Mouse (Mus musculus) lung, embryonic 15.5 days (tissue): ENCODE measurements around the gene Shc3. TPM values are rescaled to one million over a fixed set of nuclear protein-coding genes. Genes with fewer than 3 reads are reported as not detected.
A peak's percentile ranks its signal among the peaks of the same experiment; 100 is the strongest.

Experiments
- ATAC-seq: fragments of 200-750 bp; cut with Nextera tagmentation; 2 replicates; pipeline ENCODE4 v1.8.0; 2017; ENCODE audit warnings: moderate number of reproducible peaks, borderline replicate concordance; ENCODE audit not compliant: low FRiP score, low TSS enrichment; ENCODE audit errors: extremely low read depth
- H3K27ac ChIP-seq: fragments of 300-500 bp; sonication (generic); 2 replicates; pipeline ENCODE4 v1.5.1; 2015; ENCODE audit warnings: moderate library complexity, mild to moderate bottlenecking, inconsistent platforms
- H3K27me3 ChIP-seq: fragments of 300-500 bp; sonication (generic); 2 replicates; pipeline ENCODE4 v1.6.1; 2015; ENCODE audit warnings: inconsistent platforms
- H3K36me3 ChIP-seq: fragments of 300-500 bp; sonication (generic); 2 replicates; pipeline ENCODE4 v1.6.1; 2015; ENCODE audit warnings: inconsistent platforms
- H3K4me1 ChIP-seq: fragments of 300-500 bp; sonication (generic); 2 replicates; pipeline ENCODE4 v1.6.1; 2015; ENCODE audit warnings: inconsistent platforms
- H3K4me2 ChIP-seq: fragments of 300-500 bp; sonication (generic); 2 replicates; pipeline ENCODE4 v1.6.1; 2015; ENCODE audit warnings: inconsistent platforms, mild to moderate bottlenecking, moderate library complexity
- H3K4me3 ChIP-seq: fragments of 300-500 bp; sonication (generic); 2 replicates; pipeline ENCODE4 v1.5.1; 2015; ENCODE audit warnings: mild to moderate bottlenecking, inconsistent platforms
- H3K9ac ChIP-seq: fragments of 300-500 bp; sonication (generic); 2 replicates; pipeline ENCODE4 v1.6.1; 2015; ENCODE audit warnings: inconsistent platforms
- H3K9me3 ChIP-seq: fragments of 300-500 bp; sonication (generic); 2 replicates; pipeline ENCODE4 v1.6.1; 2016; ENCODE audit warnings: inconsistent platforms
- WGBS: fragments of 180-500 bp; shearing (Covaris S2); methylation state at CpG from one replicate; pipeline ENCODE4 v1.1.7; 2015; 5-methylcytosine and 5-hydroxymethylcytosine counted together
- polyA plus RNA-seq: library from polyadenylated mRNA; unstranded; fragments of >200 nt; fragmentation: Nextera tagmentation; extraction: Ambion mirVana; gene quantifications from 2 replicates; pipeline ENCODE4 v1.2.1, GENCODE M21; 2015

Gene Shc3
- polyA plus RNA-seq, 1 experiment from 2014 or later: 0.25 TPM

DNA sequence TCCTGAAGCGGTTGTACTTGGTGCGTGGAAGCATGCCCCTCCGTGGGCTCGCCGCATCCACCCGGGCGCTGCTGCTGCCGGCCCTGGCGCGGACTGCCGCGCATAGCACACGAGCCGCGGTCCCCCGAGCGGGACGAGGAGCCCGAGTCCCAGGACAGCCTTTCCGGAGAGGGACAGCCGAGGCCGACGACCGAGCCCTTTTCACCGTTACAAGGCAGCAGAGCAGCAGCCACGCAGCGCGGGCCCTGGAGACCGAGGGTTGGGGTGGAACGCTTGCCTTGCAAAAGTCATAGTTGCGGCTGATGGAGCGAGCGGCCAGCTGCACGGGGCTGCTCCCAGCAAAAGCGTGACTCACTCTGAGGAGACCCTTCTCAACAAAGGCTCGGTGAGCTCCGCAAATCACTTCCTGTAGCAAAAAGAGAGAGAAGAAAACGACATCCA lies 1.8 kb downstream of the Shc3 start:
- peak overlapping the region; percentile 33 for H3K4me3 ChIP-seq
- peak overlapping the region; percentile 5; the same call in 1 of the 2 replicates for H3K9ac ChIP-seq
- H3K4me1 ChIP-seq: peaks cover 30% of the 10 kb centered on the region
- WGBS: under 1% methylated on average over 38 of the region's 38 CpGs
- no peaks in the 10 kb centered on the region for H3K9me3 ChIP-seq
- H3K27ac ChIP-seq: no peak overlapping the region
- no peaks in the 10 kb centered on the region for H3K36me3 ChIP-seq
- H3K27me3 ChIP-seq: peaks cover 76% of the 10 kb centered on the region
- no peak for ATAC-seq
- peak overlapping the region; percentile 75 for H3K4me2 ChIP-seq

DNA sequence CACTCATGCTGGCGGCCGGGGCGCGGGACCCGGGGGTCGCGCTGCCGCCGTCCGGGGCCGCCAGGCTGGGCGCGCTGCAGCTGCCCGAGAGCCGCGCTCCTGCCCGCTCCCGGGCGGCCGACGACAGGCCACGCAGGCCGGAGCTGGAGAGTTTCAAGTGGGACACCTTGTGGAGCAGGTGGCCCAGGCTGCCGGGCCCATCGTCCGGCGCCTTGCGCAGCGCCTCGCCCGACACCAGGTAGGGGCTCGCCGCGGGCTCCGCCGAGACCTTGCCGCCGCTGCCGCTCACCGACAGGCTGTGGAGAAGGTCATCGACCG lies 2.2 kb downstream of the Shc3 start:
- peak overlapping the region; percentile 5; the same call in 1 of the 2 replicates for H3K9ac ChIP-seq
- no peaks in the 10 kb centered on the region for H3K9me3 ChIP-seq
- H3K27ac ChIP-seq: no peak overlapping the region
- peaks cover 76% of the 10 kb centered on the region for H3K27me3 ChIP-seq
- H3K4me2 ChIP-seq: peak overlapping the region; percentile 75
- ATAC-seq: no peak
- WGBS: under 1% methylated on average over 38 of the region's 42 CpGs
- peak overlapping the region; percentile 33 for H3K4me3 ChIP-seq
- H3K36me3 ChIP-seq: no peaks in the 10 kb centered on the region
- peaks cover 30% of the 10 kb centered on the region for H3K4me1 ChIP-seq

DNA sequence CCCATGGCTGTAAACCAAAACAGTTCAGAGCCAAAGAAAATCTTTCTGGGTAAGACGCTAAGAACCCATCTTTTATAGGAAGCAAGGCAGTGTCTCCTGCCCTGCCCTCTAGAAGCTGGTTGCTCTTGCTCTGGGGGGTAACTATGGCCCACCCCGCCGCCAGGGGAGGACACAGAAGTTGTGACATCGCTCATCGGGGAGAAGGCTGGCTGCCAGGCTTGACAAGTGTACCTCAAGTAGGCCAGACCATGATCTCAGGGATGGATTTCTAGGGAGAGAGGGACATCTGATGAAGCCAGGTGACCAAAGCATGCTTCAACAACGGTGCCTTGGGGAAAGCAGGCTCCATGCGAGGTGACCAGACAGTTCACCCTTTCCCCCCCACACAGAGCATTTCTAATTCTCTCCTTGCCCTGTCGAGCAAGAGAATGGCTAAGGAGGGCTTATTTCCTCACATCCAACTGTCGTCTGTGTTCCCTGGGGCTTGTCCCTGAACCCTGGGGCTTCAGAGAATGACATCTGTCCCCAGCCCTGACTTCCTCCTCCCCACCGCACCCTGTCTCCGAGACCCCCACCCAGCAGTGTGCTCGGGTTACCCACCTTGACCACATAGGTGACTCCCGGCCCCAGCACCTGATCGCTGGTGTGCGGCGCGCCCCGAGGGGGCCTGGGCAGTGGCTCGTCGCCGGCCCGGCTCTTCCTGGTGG lies 2.7 kb downstream of the Shc3 start:
- no peak; the same call in 1 of the 2 replicates for ATAC-seq
- WGBS: 9% methylated on average over 22 of the region's 22 CpGs

GRCm38 (mm10) chr13:51564741-51565140 lies 4.5 kb downstream of the Shc3 start:
- Histone ChIP-seq H3K9ac (no peak overlapping the region), H3K27me3 (peaks cover 59% of the 10 kb centered on the region)
- 66% methylated on average over 6 of the region's 6 CpGs for WGBS

More for the DNA sequence above, 2.7 kb downstream of the Shc3 start:
- Histone ChIP-seq H3K36me3 (no peaks in the 10 kb centered on the region), H3K27ac (no peak overlapping the region), H3K4me2 (peak overlapping the region; percentile 75), H3K4me1 (peaks cover 30% of the 10 kb centered on the region), H3K4me3 (peak overlapping the region; percentile 33), H3K9me3 (no peaks in the 10 kb centered on the region), H3K9ac (peak overlapping the region; percentile 5; the same call in 1 of the 2 replicates), H3K27me3 (peaks cover 76% of the 10 kb centered on the region)

GRCm38 (mm10) chr13:51553343-51553742 lies 15.9 kb downstream of the Shc3 start:
- H3K4me3 ChIP-seq: no peak overlapping the region
- no peak for ATAC-seq
- WGBS: 77% methylated on average over 11 of the region's 11 CpGs

More at GRCm38 (mm10) chr13:51564741-51565140, 4.5 kb downstream of the Shc3 start:
- no peak for ATAC-seq
- Histone ChIP-seq H3K27ac (no peak overlapping the region), H3K4me1 (peaks cover 24% of the 10 kb centered on the region), H3K4me2 (no peak overlapping the region), H3K9me3 (no peaks in the 10 kb centered on the region), H3K36me3 (no peaks in the 10 kb centered on the region), H3K4me3 (no peak overlapping the region)

DNA sequence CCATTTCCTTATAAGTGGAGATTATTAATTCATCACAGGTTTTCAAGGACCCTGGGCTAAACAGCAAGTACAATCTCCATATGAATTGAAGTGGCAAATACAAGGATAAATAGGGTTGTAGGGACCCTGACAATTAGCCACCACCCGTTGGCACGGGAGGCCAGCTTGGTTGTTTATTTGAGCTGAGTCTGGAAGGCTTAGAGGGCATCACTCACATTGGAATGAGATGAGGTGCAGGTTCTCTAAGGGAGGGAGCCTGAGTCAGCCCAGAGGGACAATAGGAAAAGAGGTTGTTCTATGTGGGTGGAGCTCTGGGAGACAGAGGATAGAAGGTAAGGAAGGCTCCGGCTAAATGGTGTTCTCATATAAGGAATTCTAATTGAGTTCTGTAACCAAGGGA lies 17.0 kb downstream of the Shc3 start:
- Histone ChIP-seq H3K4me1 (no peaks in the 10 kb centered on the region), H3K27me3 (no peaks in the 10 kb centered on the region), H3K4me2 (no peak overlapping the region), H3K9me3 (no peaks in the 10 kb centered on the region), H3K9ac (no peak overlapping the region), H3K4me3 (no peak overlapping the region), H3K27ac (no peak overlapping the region), H3K36me3 (no peaks in the 10 kb centered on the region)
- ATAC-seq: no peak
- WGBS: 48% methylated on average over 3 of the region's 3 CpGs

More at GRCm38 (mm10) chr13:51553343-51553742, 15.9 kb downstream of the Shc3 start:
- no peaks in the 10 kb centered on the region for H3K4me1 ChIP-seq
- H3K9me3 ChIP-seq: no peaks in the 10 kb centered on the region
- no peaks in the 10 kb centered on the region for H3K36me3 ChIP-seq
- no peak overlapping the region for H3K27ac ChIP-seq
- H3K9ac ChIP-seq: no peak overlapping the region
- H3K4me2 ChIP-seq: no peak overlapping the region
- no peaks in the 10 kb centered on the region for H3K27me3 ChIP-seq

- no peaks in the 10 kb centered on the region for H3K27me3 ChIP-seq
- no peak for ATAC-seq
- H3K4me2 ChIP-seq: no peak overlapping the region
- no peaks in the 10 kb centered on the region for H3K36me3 ChIP-seq
- no peak overlapping the region for H3K9ac ChIP-seq
- H3K4me3 ChIP-seq: no peak overlapping the region
- 69% methylated on average over 3 of the region's 3 CpGs for WGBS
- no peaks in the 10 kb centered on the region for H3K4me1 ChIP-seq
- H3K9me3 ChIP-seq: no peaks in the 10 kb centered on the region
- no peak overlapping the region for H3K27ac ChIP-seq
Measured at GRCm38 (mm10) chr13:51551824-51552223, 17.4 kb downstream of the Shc3 start.

- H3K4me3 ChIP-seq: no peak overlapping the region
- H3K4me1 ChIP-seq: no peaks in the 10 kb centered on the region
- H3K27me3 ChIP-seq: no peaks in the 10 kb centered on the region
- H3K27ac ChIP-seq: no peak overlapping the region
- 82% methylated on average over 8 of the region's 8 CpGs for WGBS
- no peak for ATAC-seq
- H3K9me3 ChIP-seq: no peaks in the 10 kb centered on the region
- H3K4me2 ChIP-seq: no peak overlapping the region
- no peaks in the 10 kb centered on the region for H3K36me3 ChIP-seq
- H3K9ac ChIP-seq: no peak overlapping the region
Measured at GRCm38 (mm10) chr13:51539816-51540215, 29.4 kb downstream of the Shc3 start.

DNA sequence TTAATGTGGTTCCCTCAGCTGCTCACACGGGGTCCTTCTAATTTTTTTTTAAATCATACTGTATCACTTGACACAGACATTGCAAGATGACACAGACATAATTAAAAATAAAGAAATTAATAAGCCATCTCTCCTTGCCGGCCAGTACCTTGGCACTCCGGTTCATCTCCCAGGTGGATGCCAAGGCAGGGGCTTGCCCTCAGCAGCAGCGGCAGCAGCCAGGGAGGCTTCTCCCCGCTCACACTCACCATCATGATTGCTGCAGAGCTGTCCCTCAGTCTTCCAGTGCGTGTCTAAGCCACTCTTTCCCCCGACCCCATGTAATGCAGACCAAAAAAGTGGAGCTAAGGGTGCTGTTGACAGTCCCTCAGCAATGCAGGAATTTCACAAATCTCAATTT lies 33.9 kb downstream of the Shc3 start:
- H3K27me3 ChIP-seq: no peaks in the 10 kb centered on the region
- WGBS: 82% methylated on average over 7 of the region's 7 CpGs
- no peak overlapping the region for H3K9ac ChIP-seq
- no peak overlapping the region for H3K4me2 ChIP-seq
- no peaks in the 10 kb centered on the region for H3K4me1 ChIP-seq
- no peak overlapping the region for H3K27ac ChIP-seq
- no peak overlapping the region for H3K4me3 ChIP-seq
- no peaks in the 10 kb centered on the region for H3K36me3 ChIP-seq
- no peaks in the 10 kb centered on the region for H3K9me3 ChIP-seq
- ATAC-seq: no peak

DNA sequence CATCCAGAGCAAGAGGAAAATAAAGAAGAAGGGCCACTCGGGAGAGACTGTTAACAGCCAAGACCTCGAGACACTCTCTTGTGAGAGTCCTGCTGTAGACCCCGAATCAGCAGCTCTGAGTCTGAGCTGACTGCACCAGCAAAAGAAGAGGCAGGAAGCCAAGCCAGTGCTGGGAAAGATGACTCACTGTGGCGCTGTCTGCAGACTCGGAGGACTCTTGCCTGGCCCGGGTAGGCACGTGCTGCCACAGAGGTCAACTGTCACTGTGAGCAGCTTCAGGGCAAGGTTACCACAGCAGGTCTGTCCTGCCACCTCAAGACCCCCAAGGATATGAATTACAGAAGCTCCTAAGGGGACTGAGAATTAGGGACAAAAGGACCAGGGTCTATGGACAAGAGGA lies 42.7 kb downstream of the Shc3 start:
- Histone ChIP-seq H3K4me3 (no peak overlapping the region), H3K9ac (no peak overlapping the region), H3K27ac (no peak overlapping the region), H3K36me3 (no peaks in the 10 kb centered on the region), H3K9me3 (no peaks in the 10 kb centered on the region), H3K4me1 (no peaks in the 10 kb centered on the region), H3K4me2 (no peak overlapping the region), H3K27me3 (no peaks in the 10 kb centered on the region)
- no peak for ATAC-seq
- 36% methylated on average over 7 of the region's 7 CpGs for WGBS

DNA sequence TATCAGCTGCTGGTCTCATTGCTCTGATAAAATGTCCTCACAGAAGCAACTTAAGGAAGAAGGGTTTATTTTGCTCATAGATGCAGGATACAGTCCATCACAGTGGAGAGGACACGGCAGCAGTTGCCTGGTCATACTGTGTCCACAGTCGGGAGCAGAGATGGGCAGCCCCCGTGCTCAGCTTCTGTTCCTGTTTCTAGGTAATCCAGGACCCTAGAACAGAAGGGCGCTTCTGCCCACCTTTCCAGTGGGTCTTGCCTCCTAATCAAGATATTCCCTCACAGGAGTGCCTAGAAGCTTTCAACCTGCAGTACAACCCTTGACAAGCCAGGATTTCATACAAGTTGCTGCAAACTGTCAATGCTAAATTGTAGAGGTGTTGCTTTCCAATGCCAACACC lies 44.9 kb downstream of the Shc3 start:
- Histone ChIP-seq H3K27ac (no peak overlapping the region), H3K4me1 (no peaks in the 10 kb centered on the region), H3K27me3 (no peaks in the 10 kb centered on the region), H3K36me3 (no peaks in the 10 kb centered on the region), H3K9ac (no peak overlapping the region), H3K4me2 (no peak overlapping the region), H3K9me3 (no peaks in the 10 kb centered on the region), H3K4me3 (no peak overlapping the region)
- no peak for ATAC-seq
- 88% methylated on average over 4 of the region's 4 CpGs for WGBS

GRCm38 (mm10) chr13:51523311-51523710 lies 45.9 kb downstream of the Shc3 start:
- no peaks in the 10 kb centered on the region for H3K27me3 ChIP-seq
- no peaks in the 10 kb centered on the region for H3K36me3 ChIP-seq
- no peak for ATAC-seq
- no peaks in the 10 kb centered on the region for H3K9me3 ChIP-seq
- H3K4me3 ChIP-seq: no peak overlapping the region
- H3K9ac ChIP-seq: no peak overlapping the region
- H3K4me1 ChIP-seq: no peaks in the 10 kb centered on the region
- no peak overlapping the region for H3K27ac ChIP-seq
- no peak overlapping the region for H3K4me2 ChIP-seq
- 90% methylated on average over 10 of the region's 10 CpGs for WGBS
